Mouse (Mus musculus) spleen, adult 2 months (tissue): ENCODE results near the gene Sap30bp. TPM values are rescaled to one million over a fixed set of nuclear protein-coding genes. Genes with fewer than 3 reads are reported as not detected.
A peak's percentile ranks its signal among the peaks of the same experiment; 100 is the strongest.

Experiments
- DNase-seq, 2 experiments: peaks; one replicate each; pipeline versions ENCODE4 v3.0.0 to v3.0.0-alpha.2; 2012 to 2021; ENCODE audit warnings: low spot score in 2 of 2, low read depth in 1 of 2
- H3K27ac ChIP-seq: fragments of 200-500 bp; 2 replicates; pipeline ENCODE4 v1.5.1; 2012; ENCODE audit warnings: low read length, inconsistent platforms; ENCODE audit not compliant: insufficient read depth
- H3K27me3 ChIP-seq: fragments of 200-500 bp; 2 replicates; pipeline ENCODE4 v1.6.1; 2012; ENCODE audit warnings: mild to moderate bottlenecking, moderate library complexity, low read length, inconsistent platforms; ENCODE audit not compliant: control insufficient read depth, insufficient read depth
- H3K36me3 ChIP-seq: fragments of 200-500 bp; 2 replicates; pipeline ENCODE4 v1.6.1; 2012; ENCODE audit warnings: mild to moderate bottlenecking, low read length, inconsistent platforms; ENCODE audit not compliant: control insufficient read depth, insufficient read depth
- H3K4me1 ChIP-seq: fragments of 200-500 bp; 2 replicates; pipeline ENCODE4 v1.6.1; 2011; ENCODE audit warnings: inconsistent platforms; ENCODE audit not compliant: control insufficient read depth, insufficient read depth, insufficient read length
- H3K4me3 ChIP-seq: fragments of 200-500 bp; 2 replicates; pipeline ENCODE4 v1.5.1; 2011; ENCODE audit warnings: mild to moderate bottlenecking, inconsistent platforms; ENCODE audit not compliant: insufficient read depth, insufficient read length; ENCODE audit errors: extremely low read depth
- CTCF ChIP-seq: fragments of 200-500 bp; IDR thresholded peaks from 2 replicates; pipeline ENCODE4 v1.5.1; 2011; ENCODE audit warnings: mild to moderate bottlenecking, inconsistent platforms; ENCODE audit not compliant: insufficient read depth, insufficient read length, insufficient replicate concordance; ENCODE audit errors: extremely low read depth
- POLR2A ChIP-seq: fragments of 200-500 bp; IDR thresholded peaks from 2 replicates; pipeline ENCODE4 v1.6.1; 2011; ENCODE audit warnings: low read depth, low read length, inconsistent platforms
- WGBS: fragments of 180-500 bp; shearing (Covaris S2); methylation state at CpG from one replicate; pipeline ENCODE4 v1.1.7; 2018; 5-methylcytosine and 5-hydroxymethylcytosine counted together
- polyA plus RNA-seq: library from polyadenylated mRNA; depleted of rRNA; stranded (reverse); fragments of >200 nt; gene quantifications from 2 replicates; pipeline ENCODE4 v1.2.3, GENCODE M21; 2012

Sap30bp gene
- polyA plus RNA-seq, 1 experiment: 19.9 TPM

GRCm38 (mm10) chr11:115893071-115893470 lies 40.0 kb upstream of the Sap30bp start:
- Histone ChIP-seq H3K36me3 (peaks cover 39% of the 10 kb centered on the region), H3K4me3 (no peak overlapping the region), H3K27me3 (no peaks in the 10 kb centered on the region), H3K27ac (no peak overlapping the region), H3K4me1 (no peaks in the 10 kb centered on the region)
- TF ChIP-seq POLR2A (no peak), CTCF (no peak)
- WGBS: 92% methylated on average over 9 of the region's 9 CpGs
- DNase-seq: no peak

- no peak overlapping the region for H3K4me3 ChIP-seq
- no peak for DNase-seq
- TF ChIP-seq POLR2A (no peak), CTCF (no peak)
- 75% methylated on average over 14 of the region's 14 CpGs for WGBS
- no peaks in the 10 kb centered on the region for H3K27me3 ChIP-seq
- H3K27ac ChIP-seq: no peak overlapping the region
- H3K4me1 ChIP-seq: peaks cover 10% of the 10 kb centered on the region; the same call in 1 of the 2 replicates
- peaks cover 39% of the 10 kb centered on the region for H3K36me3 ChIP-seq
Measured at GRCm38 (mm10) chr11:115894755-115895520, 38.1 kb upstream of the Sap30bp start.

GRCm38 (mm10) chr11:115898446-115898845 lies 34.6 kb upstream of the Sap30bp start:
- Histone ChIP-seq H3K27ac (no peak overlapping the region), H3K27me3 (no peaks in the 10 kb centered on the region), H3K4me3 (no peak overlapping the region), H3K36me3 (peaks cover 29% of the 10 kb centered on the region), H3K4me1 (peaks cover 17% of the 10 kb centered on the region; the same call in 1 of the 2 replicates)
- TF ChIP-seq CTCF (no peak), POLR2A (no peak)
- 16% methylated on average over 7 of the region's 7 CpGs for WGBS
- DNase-seq: no peak

GRCm38 (mm10) chr11:115898886-115899285 lies 34.2 kb upstream of the Sap30bp start:
- H3K27ac ChIP-seq: no peak overlapping the region
- TF ChIP-seq POLR2A: no peak
- peak; percentile 57; the same call in 1 of the 2 replicates for TF ChIP-seq CTCF
- peak in 1 of 2 experiments; percentile 33 for DNase-seq

GRCm38 (mm10) chr11:115899486-115900266 lies 33.4 kb upstream of the Sap30bp start, which contains the start of gene Smim5:
TSS of gene Smim5 (plus strand) at chr11:115899966.
- Histone ChIP-seq H3K27me3 (no peaks in the 10 kb centered on the region), H3K27ac (peak within 1 kb of the TSS; percentile 13), H3K36me3 (peaks cover 19% of the 10 kb centered on the region), H3K4me3 (peak within 1 kb of the TSS; percentile 10), H3K4me1 (peaks cover 29% of the 10 kb centered on the region; the same call in 1 of the 2 replicates)
- TF ChIP-seq CTCF (no peak), POLR2A (no peak)
- 26% methylated on average over 16 of the region's 16 CpGs for WGBS
- DNase-seq: no peak

More at GRCm38 (mm10) chr11:115898886-115899285, 34.2 kb upstream of the Sap30bp start:
- no peaks in the 10 kb centered on the region for H3K27me3 ChIP-seq
- no peak overlapping the region for H3K4me3 ChIP-seq
- peaks cover 21% of the 10 kb centered on the region; the same call in 1 of the 2 replicates for H3K4me1 ChIP-seq
- peaks cover 26% of the 10 kb centered on the region for H3K36me3 ChIP-seq
- 12% methylated on average over 4 of the region's 4 CpGs for WGBS

- 71% methylated on average over 8 of the region's 8 CpGs for WGBS
- TF ChIP-seq CTCF (no peak), POLR2A (no peak)
- Histone ChIP-seq H3K27me3 (no peaks in the 10 kb centered on the region), H3K4me1 (peaks cover 38% of the 10 kb centered on the region; the same call in 1 of the 2 replicates), H3K36me3 (peaks cover 8% of the 10 kb centered on the region; the same call in 1 of the 2 replicates), H3K4me3 (peak overlapping the region; percentile 10; the same call in 1 of the 2 replicates), H3K27ac (peak overlapping the region; percentile 62)
- no peak for DNase-seq
Measured at GRCm38 (mm10) chr11:115900561-115901337, 32.3 kb upstream of the Sap30bp start.
